In genomic region chr8:110791164-110791563, GRCm38 (mm10) we compare ENCODE assay signal across 2 mouse cellular contexts.
TF ChIP-seq lines count a peak whose summit lies in the region.

No protein-coding gene starts in this region.

TF ChIP-seq in C2C12, 6 proteins besides CTCF, POLR2A, EP300 and RAD21 (continued from another document):
- no peak for TF ChIP-seq FOSL1 (IDR thresholded peaks at IDR 0.05; ENCODE audit: insufficient read depth, low read length, poor library complexity, severe bottlenecking)
- TF ChIP-seq USF1 (IDR thresholded peaks at IDR 0.05; ENCODE audit: low read depth) = no peak
- no peak for TF ChIP-seq MAX (IDR thresholded peaks at IDR 0.05)
- TF ChIP-seq CEBPB (IDR thresholded peaks at IDR 0.05; ENCODE audit: low read depth) = no peak
TF ChIP-seq in C2C12: peak in this region for 0.

TF ChIP-seq in myocyte, 11 proteins besides CTCF, POLR2A, EP300 and RAD21 (continued from another document):
- TF ChIP-seq SRF (IDR thresholded peaks at IDR 0.05; ENCODE audit: control insufficient read depth, insufficient read length, low read depth) (no peak), CEBPB (IDR thresholded peaks at IDR 0.05; ENCODE audit: insufficient read depth, poor library complexity, severe bottlenecking) (no peak), TCF12 (IDR thresholded peaks at IDR 0.05; ENCODE audit: insufficient read depth, poor library complexity, severe bottlenecking) (no peak), TCF3 (IDR thresholded peaks at IDR 0.05; ENCODE audit: insufficient read length, low read depth) (no peak), E2F4 (IDR thresholded peaks at IDR 0.05; ENCODE audit: insufficient read depth) (no peak), POLR2AphosphoS2 (IDR thresholded peaks at IDR 0.05; ENCODE audit: insufficient read length, low read depth) (no peak), REST (IDR thresholded peaks at IDR 0.05; ENCODE audit: insufficient read depth, insufficient read length) (no peak), USF1 (IDR thresholded peaks at IDR 0.05; ENCODE audit: low read depth) (no peak), MYOG (IDR thresholded peaks at IDR 0.05; ENCODE audit: control insufficient read depth in 1 of 3, insufficient read depth in 1 of 3, insufficient read length in 2 of 3, low read depth in 2 of 3) (no peak)
